Mouse (Mus musculus) cerebellum, postnatal 4 days (tissue): ENCODE results near the gene Dis3.
"Not testable (repeated sequence)": the region's sequence is repeated elsewhere in the genome, so short reads cannot be mapped to it uniquely, and the experiment has no call there.

Experiments
- DNase-seq, 2 experiments: peaks; one replicate each; pipeline ENCODE4 v3.0.0; 2022; ENCODE audit warnings: low spot score in 2 of 2, mixed read lengths in 1 of 2

Gene Dis3

DNA sequence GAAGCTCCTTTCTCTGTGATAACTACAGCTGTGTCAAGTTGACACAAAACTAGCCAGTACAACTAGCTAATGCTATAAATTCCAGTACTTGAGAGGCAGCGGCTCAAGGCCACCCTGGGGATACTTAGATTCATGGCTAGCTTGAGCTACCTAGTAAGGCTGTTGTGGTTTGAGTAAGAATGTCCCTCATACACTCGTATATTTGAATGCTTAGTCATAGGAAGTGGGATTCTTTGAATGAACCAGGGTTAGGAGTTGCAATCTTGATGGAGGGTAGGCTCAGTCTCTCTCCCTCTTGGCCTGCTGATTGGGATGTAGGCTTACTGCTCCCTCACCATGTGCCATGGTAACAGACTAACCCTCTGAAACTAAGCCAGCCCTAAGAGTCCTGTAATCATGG lies 36.5 kb downstream of the Dis3 start:
- DNase-seq = no peak

DNA sequence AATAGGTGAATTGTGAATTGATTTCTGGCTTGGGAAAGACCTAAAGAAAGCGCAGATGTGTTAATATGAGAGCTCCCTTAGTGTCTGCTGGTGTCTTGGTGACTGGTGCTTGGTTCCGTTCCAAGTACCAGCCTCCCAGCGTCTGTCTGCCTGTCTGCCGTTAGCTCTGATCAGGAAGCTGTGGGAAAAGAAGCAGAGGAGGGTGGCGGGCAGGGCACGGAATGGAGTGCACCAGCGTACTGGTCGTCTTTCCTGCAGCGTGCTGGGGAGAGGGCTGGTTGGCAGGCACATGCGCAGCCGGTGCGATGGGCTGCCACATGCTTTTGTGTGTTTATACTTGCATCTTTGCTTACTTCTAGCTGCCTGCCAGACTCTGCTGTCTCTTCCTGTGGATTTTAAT lies 39.0 kb downstream of the Dis3 start:
- DNase-seq = no peak

DNA sequence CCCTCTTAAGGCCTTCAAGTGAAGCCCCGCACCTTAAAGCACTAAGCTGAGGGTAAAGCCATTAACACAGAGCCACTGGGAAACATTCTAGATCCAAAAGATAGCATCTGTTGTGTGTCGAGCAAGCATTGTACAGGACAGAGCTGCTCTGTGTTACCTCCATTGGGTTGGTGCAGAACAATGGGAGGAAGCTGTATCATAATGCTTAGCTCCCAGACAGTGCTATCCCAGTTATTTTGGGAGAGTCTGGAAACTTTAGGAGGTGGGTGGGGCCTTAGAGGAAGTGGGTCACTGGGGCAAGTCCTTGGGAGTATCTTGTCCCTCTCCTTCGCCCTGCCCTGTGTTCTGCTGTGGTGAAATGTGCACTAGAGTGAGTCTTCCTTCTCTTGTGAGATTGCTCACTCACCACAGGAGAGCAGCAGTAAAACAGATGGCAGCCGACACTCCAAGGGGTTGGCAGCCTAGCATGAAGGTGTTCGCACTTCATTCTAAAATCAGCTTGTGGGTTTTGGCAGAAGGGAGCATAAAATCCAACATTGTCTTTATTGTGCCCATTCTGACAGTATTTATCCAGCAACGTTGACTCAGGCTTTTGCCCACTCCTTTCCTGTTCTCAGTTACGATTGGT lies 40.5 kb downstream of the Dis3 start:
- no peak for DNase-seq

DNA sequence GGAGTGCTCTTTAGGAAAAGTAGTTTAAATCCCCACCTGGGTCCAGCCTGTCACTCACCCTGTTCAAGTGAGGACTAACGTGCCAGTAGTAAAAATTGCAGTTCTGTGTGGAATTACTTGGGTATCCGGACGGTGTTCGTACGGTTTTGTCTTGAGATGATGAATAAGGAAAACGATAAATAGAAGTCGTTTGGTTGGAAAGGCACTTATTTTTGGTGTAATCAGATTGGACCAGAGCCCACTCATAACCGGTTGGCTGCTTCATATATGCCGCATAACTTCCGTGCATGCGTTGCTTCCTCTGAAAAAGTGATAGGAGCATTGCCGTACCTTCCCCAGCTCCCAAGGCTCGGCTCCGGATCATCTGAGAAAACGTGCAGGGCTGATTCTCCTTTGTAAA lies 52.8 kb downstream of the Dis3 start:
- DNase-seq = no peak

DNA sequence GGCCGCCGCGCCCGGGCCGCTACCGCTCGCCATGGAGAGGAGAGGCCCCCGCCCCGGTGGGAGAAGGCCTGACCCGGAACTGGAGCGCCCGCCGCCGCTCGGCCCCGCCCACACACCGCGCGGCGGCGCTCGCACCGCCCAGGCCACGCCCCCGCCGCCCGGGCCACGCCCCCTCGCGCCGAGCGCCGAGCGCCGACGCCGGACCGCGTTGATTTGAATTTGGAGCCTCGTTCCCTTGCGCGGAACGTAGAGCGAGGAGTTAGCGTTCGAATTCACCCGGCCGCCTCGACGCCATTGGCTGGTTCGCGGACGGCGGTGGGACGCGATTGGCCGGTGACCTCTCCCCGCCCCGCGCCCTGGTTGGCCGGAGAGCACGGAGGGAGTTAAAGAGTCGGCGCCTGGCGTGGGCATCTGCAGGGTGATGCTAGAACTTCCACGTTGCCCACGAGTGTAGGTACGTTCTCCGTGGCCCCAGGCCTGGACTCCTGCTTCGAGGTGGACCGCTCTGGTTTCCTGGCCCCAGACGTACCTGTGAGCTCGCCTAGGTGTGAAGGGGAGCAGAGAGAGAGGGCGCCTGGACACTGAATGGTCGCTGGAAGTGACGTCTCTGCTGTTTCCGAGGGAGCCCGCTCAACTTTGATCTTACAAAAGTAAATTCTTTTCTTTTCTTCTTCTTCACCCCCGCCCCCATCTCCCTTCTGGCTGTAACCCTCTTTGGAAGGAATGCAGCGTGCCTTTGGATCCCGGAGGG lies 53.4 kb downstream of the Dis3 start, which contains the start of the genes Mzt1 and Bora:
TSS of gene Mzt1 (minus strand) at position 104 of the 751 bp plus-strand sequence.
TSS of gene Bora (plus strand) at position 192 of the 751 bp plus-strand sequence.
- DNase-seq = peak; percentile 81 to 89

DNA sequence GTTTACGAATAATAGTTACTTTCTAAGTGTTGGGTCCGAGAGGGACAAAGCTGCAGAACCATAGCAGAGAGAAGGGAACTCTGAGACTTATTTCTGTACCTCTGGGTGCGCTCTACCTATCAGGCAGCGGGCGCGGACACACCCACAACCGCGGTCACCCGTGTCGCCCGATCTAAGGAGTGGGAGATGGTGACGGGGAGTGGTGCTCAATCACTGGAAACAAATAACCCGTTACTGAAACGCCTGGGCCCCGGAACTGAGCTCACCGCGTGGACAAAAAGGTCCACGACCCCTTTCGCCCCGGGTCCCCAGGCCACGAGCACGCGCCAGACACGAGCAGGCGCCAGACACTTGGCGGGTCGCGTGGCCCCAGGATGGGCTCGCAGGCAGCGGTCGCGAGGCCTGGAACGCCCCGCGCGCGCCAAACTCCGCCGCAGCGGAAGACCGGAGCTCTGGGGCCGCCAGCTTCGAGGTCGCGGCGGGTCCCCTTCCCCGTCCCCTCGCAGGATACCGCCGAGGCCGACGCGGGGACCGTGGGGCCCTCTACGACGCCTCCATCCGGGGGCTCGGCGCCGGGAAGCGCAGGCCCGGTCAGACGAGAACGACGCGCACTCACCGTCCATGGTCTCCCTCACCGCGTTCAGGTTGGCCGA lies 54.1 kb downstream of the Dis3 start:
- no peak for DNase-seq

DNA sequence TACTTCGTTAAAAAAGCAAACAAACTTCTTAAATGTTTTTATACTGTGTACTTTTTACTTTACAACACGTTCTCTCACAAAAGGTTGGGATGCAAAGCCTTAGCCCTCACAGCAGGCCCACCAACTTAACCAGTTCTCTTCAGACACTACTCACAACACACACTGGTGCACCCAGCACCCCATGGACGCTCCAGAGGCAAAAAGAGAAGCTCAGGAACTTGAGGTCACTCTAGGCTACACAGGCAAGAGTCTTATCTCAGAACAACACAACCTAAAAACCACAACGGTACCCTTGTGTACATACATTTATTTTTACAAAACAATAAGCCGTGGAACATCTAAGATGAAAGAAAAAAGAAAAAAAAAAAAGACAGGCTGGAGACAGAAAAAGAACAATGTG lies 54.9 kb downstream of the Dis3 start:
- no peak for DNase-seq

DNA sequence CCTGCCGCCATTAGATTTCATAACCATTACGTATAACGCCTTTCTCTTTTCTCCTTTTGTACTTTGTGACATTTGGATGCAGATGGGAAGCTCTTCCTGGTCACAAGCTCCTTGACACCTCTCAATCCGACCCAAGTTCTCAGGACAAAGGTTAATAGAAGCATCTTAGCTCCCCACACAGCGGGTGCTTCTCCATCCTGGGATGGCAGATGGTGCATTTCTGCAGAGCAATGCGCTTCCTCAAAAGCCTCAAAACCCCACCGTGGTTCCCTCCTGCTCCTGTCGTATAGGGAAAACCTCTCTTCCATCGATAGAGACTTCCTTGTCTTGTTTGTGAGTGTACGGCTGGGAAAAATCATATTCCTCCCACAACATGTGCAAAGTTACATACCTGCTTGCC lies 55.5 kb downstream of the Dis3 start:
- no peak for DNase-seq

DNA sequence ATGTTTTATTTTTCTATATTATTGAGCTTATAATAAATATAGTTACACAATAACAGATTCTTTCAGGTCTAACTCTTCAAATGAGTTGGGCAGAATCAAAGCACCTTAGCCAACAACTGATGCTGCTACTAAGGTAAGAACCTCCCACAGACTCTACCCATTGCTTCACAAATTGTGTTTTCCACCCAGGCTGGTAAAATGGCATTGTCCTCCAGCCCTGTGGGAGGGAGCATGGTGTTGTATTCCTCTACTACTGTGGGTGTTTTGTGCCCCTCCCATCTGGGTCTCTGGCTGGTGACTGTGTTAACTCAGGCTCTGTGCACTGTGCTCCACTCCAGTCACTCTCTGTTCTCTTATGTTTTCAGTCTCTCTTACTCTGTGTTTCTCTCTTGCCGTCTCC lies 56.1 kb downstream of the Dis3 start:
- no peak for DNase-seq

DNA sequence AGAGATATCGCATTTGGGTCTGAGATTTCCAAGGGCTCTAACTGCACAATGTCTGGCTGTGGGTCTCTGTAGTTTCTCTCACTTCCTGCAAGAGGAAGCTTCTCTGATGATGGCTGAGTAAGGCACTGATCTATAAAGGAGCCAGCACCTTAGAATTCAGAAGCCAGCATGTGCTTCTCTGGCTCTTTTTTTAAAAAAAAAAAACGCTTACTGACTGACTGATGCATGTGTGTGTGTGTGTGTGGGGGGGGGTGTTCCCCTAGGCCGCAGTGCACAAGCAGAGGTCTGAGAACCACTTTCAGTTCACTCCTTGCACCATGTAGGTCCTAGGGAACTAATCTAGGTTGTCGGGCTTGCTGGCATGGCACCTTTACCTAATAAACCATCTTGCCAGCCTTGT lies 58.2 kb downstream of the Dis3 start:
- no peak for DNase-seq

DNA sequence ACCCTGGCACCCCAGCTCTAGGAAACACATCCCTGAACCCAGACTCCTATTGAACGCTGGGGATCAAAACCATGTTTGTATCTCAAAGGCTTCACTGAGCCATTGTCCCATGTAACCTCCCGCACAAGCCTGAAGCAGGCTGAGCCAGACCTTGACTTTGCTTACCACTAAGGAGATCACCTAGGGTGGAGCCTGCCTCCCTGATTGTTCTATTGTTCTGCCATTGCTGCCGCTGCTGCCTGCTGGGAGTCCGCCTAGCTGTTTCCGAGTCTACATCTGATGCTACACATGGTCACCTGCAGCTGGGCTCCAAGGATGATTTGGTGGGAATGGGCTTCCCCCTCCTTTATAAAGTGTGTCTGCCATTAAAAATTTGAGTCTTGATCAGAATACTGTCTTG lies 60.3 kb downstream of the Dis3 start:
- DNase-seq = not testable (repeated sequence)

DNA sequence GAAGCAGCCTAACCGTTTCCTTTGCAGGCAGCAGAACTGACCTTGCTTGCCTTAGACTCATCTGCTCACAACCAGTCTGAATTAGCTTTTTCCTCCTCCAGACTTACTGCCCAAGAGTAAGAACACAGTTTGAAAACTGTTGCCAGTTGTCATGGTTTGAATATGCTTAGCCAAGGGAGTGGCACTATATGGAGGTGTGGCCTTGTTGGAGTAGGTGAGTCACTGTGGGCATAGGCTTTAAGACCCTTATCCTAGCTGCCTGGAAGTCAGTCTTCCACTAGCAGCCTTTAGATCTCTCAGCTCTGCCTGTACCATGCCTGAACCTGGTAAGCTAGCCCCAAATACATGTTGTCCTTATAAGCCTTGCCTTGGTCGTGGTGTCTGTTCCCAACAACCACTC lies 61.9 kb downstream of the Dis3 start:
- no peak for DNase-seq

DNA sequence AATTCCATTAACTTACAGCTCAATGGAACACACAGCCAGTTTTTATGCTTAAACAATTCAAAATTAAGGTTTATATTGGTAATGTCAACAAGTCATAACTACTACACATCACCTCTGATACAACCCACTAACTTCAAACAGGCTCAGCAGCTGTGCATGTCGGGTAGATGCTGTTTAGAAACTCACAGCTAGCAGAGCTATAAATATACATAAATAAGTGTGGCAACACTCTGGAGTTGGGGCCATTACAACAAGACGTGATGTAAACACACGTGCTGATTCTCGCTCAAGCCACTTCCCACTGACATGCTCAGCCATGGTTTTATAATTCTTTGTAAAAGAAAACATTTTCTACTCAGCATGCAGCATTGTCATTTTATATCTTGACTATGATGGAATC lies 63.5 kb downstream of the Dis3 start:
- DNase-seq = no peak

DNA sequence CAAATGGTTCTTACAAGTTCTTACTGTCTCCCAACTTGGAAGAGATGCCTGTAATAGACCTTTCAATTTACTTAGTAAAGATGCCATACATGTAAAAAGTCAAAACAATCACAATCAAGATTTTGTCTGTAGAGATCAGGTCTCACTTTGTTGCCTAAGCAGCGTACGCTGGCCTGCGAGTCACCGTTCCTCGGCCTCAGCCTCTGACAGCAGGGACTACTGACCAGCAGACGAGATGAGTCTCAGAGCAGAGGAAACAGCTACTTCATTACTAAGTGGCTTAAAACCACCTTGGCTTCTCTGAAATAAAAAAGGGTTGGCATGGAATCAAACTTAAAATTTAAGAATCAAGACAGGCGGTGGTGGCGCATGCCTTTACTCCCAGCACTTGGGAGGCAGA lies 64.7 kb downstream of the Dis3 start:
- DNase-seq = not testable (repeated sequence)

DNA sequence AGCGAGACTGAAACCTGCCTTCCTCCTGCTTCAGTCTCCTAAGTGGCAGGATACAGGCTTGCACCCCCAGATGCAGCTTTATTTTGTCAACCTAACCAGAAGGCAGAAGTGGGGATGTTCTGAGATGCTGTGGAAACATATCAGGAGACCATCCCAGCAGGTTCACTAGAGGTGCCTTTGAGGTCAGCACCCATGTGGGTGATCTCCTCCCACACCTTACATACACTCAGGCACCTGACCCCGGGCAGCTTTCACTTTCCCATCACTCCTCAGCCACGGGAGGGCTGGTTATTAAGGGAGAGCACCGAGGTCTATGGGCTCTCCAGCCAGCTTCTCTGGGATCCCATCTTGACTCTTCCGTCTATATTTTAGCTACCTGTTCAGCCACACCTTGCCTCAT lies 67.0 kb downstream of the Dis3 start:
- no peak for DNase-seq

DNA sequence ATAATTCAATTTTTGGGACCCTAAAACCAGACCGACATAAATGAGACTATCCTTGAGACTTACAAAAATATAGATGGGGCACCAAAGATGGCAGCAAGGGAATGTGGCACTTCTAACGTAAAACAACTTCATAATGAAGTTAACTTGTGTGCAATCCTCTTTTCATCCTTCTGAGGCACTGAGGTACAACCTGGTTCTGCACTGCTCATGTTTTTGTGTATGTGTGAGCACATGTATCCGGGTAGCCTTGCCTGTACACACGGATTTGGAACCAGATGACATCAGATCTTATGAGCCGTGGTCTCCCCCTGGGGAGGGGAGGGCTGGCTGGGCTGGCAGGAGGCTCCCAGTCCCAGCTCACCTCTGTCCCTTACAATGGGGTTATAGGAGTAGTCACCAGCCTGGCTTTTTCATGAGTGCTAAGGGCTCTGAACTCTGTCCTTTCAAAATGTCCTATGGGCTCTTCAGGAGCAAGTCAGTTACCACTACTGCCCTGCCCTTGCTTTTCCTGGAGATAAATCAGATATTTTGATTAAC lies 68.2 kb downstream of the Dis3 start:
- no peak for DNase-seq

DNA sequence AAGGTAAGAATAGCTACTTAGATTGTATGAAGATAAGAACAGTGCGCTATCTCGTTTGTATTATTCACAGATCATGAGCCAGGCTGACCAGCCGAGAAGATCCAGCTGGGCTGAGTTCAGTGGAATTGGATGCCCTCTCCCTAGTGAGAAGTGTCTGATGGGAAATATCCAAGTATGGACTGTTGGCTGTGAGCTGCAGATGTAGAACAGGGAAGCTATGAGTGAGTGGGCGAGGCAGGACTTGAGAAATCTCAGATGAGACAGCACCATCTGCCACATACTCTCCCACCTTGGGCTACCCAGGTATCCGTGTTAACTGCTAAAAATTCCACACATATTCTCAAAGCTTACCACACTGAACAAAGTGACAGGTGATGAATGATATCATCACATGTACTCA lies 69.6 kb downstream of the Dis3 start:
- DNase-seq = no peak
